Mouse (Mus musculus) liver, embryonic 14.5 days (tissue): ENCODE measurements at regions not wholly inside any gene's neighbourhood (a gene's known extent, or its start where the extent isn't known, plus 50 kb on each side); places are given as distances from the start of the nearest gene placed in this dataset.

Experiments
- CTCF ChIP-seq: IDR thresholded peaks from 2 replicates; pipeline ENCODE4 v1.5.1; 2016; ENCODE audit warnings: antibody characterized with exemption, low read depth, control low read depth
- EP300 ChIP-seq: IDR thresholded peaks from 2 replicates; pipeline ENCODE4 v1.6.1; 2016; ENCODE audit warnings: antibody characterized with exemption, low read depth

GRCm38 (mm10) chr8:15583782-15584181 is 537.9 kb upstream of the BB014433 start:
- TF ChIP-seq CTCF (no peak), EP300 (no peak)
